Mouse (Mus musculus) heart, embryonic 10.5 days (tissue): ENCODE data around the gene Dip2b. TPM values are rescaled to one million over a fixed set of nuclear protein-coding genes. Genes with fewer than 3 reads are reported as not detected.

Experiments used
- DNase-seq: peaks from one replicate; pipeline ENCODE4 v3.0.0-alpha.2; 2017; ENCODE audit warnings: low spot score
- H3K27ac ChIP-seq: fragments of 300-500 bp; sonication (generic); 2 replicates; pipeline ENCODE4 v1.5.1; 2016; ENCODE audit warnings: mild to moderate bottlenecking
- H3K27me3 ChIP-seq: fragments of 300-500 bp; sonication (generic); 2 replicates; pipeline ENCODE4 v1.6.1; 2016; ENCODE audit warnings: mild to moderate bottlenecking; ENCODE audit not compliant: poor library complexity, insufficient read depth, severe bottlenecking
- H3K36me3 ChIP-seq: fragments of 300-500 bp; sonication (generic); 2 replicates; pipeline ENCODE4 v1.6.1; 2016; ENCODE audit warnings: mild to moderate bottlenecking, moderate library complexity
- H3K4me1 ChIP-seq: fragments of 300-500 bp; sonication (generic); 2 replicates; pipeline ENCODE4 v1.6.1; 2016; ENCODE audit warnings: mild to moderate bottlenecking
- H3K4me3 ChIP-seq: fragments of 300-500 bp; sonication (generic); 2 replicates; pipeline ENCODE4 v1.5.1; 2016; ENCODE audit warnings: mild to moderate bottlenecking, moderate library complexity
- H3K9me3 ChIP-seq: fragments of 300-500 bp; sonication (generic); 2 replicates; pipeline ENCODE4 v1.6.1; 2016; ENCODE audit warnings: mild to moderate bottlenecking, moderate library complexity
- WGBS: fragments of 180-500 bp; shearing (Covaris S2); methylation state at CpG from one replicate; pipeline ENCODE4 v1.1.7; 2016; 5-methylcytosine and 5-hydroxymethylcytosine counted together
- polyA plus RNA-seq: library from polyadenylated mRNA; unstranded; fragments of >200 nt; fragmentation: Nextera tagmentation; extraction: Ambion mirVana; gene quantifications from 2 replicates; pipeline ENCODE4 v1.2.1, GENCODE M21; 2016

Dip2b gene
- polyA plus RNA-seq, 1 experiment from 2014 or later = 12.2 TPM

DNA sequence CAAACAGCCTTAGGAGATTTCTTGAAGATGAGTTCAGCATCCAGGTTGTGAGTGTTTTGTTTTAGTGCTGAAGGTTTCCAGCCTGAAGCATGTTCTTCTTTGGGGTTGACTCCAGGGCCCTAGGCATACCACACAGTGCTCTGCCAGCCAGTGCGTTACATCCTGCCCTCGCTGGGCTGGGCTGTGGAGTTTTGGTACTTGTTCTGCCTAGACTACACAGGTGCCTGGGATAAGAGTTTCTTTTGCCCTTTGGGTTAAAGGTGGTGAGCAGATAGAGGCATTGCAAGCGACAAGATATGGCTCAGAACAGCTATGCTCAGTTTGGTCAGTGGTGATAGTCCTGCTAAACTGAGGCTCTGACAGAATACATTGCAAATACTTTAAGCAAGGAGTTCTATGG lies 19.7 kb downstream of the Dip2b start:
- no peaks in the 10 kb centered on the region for H3K9me3 ChIP-seq

GRCm38 (mm10) chr15:100058912-100059311 lies 20.4 kb downstream of the Dip2b start:
- Histone ChIP-seq H3K27me3 (no peaks in the 10 kb centered on the region), H3K9me3 (no peaks in the 10 kb centered on the region), H3K4me3 (no peak overlapping the region), H3K36me3 (0 out of 2 replicates have a peak, but pooled peaks cover 3% of the 10 kb centered on the region), H3K4me1 (peaks cover 24% of the 10 kb centered on the region), H3K27ac (no peak overlapping the region)
- DNase-seq = no peak
- WGBS = 66% methylated on average over 11 of the region's 11 CpGs

More for the DNA sequence above, 19.7 kb downstream of the Dip2b start:
- DNase-seq = no peak
- H3K36me3 ChIP-seq = 0 out of 2 replicates have a peak, but pooled peaks cover 6% of the 10 kb centered on the region
- 80% methylated on average over 3 of the region's 3 CpGs for WGBS
- no peak overlapping the region for H3K27ac ChIP-seq
- H3K27me3 ChIP-seq = no peaks in the 10 kb centered on the region
- peaks cover 21% of the 10 kb centered on the region for H3K4me1 ChIP-seq
- no peak overlapping the region for H3K4me3 ChIP-seq

GRCm38 (mm10) chr15:100059626-100060311 lies 21.3 kb downstream of the Dip2b start:
- H3K4me1 ChIP-seq = peaks cover 24% of the 10 kb centered on the region
- H3K27me3 ChIP-seq = no peaks in the 10 kb centered on the region
- no peak overlapping the region for H3K27ac ChIP-seq
- H3K36me3 ChIP-seq = 0 out of 2 replicates have a peak, but pooled peaks cover 3% of the 10 kb centered on the region
- 67% methylated on average over 7 of the region's 7 CpGs for WGBS
- no peaks in the 10 kb centered on the region for H3K9me3 ChIP-seq
- H3K4me3 ChIP-seq = no peak overlapping the region
- DNase-seq = no peak

DNA sequence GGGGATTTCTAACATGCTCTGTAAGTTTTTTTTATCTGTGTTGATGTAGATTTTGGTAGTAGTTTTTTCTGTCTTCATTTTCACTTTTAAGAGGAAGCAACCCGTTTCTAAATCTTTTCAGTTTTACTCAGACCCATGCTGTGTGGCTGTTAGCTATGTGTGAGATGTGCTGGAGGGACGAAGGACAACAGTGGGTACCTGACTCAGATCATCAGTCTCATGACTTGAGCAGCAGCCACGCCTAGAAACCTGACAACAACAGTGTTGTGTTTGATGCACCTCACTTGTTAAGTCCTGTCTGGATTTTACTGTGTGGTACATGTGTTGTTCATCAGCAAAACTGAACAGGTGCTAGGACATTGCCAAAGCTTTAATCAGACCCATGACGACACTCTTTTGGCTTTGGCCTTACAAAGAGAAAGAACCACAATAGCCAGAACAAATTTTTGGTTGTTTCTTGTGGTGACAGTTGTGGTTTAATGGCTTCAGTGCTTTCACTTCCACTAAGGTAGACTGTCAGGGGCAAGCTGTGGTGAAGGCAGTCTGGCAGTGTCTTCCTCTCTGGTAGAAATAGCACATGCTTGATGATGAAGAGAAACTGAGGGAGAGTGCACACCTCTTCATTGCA lies 22.2 kb downstream of the Dip2b start:
- no peaks in the 10 kb centered on the region for H3K27me3 ChIP-seq
- peaks cover 24% of the 10 kb centered on the region for H3K4me1 ChIP-seq
- DNase-seq = no peak
- no peak overlapping the region for H3K27ac ChIP-seq
- H3K4me3 ChIP-seq = no peak overlapping the region
- H3K9me3 ChIP-seq = no peaks in the 10 kb centered on the region
- H3K36me3 ChIP-seq = 0 out of 2 replicates have a peak, but pooled peaks cover 3% of the 10 kb centered on the region
- WGBS = 80% methylated on average over 4 of the region's 4 CpGs

GRCm38 (mm10) chr15:100061377-100061776 lies 22.9 kb downstream of the Dip2b start:
- 90% methylated on average over 3 of the region's 3 CpGs for WGBS
- DNase-seq = no peak
- no peaks in the 10 kb centered on the region for H3K9me3 ChIP-seq

DNA sequence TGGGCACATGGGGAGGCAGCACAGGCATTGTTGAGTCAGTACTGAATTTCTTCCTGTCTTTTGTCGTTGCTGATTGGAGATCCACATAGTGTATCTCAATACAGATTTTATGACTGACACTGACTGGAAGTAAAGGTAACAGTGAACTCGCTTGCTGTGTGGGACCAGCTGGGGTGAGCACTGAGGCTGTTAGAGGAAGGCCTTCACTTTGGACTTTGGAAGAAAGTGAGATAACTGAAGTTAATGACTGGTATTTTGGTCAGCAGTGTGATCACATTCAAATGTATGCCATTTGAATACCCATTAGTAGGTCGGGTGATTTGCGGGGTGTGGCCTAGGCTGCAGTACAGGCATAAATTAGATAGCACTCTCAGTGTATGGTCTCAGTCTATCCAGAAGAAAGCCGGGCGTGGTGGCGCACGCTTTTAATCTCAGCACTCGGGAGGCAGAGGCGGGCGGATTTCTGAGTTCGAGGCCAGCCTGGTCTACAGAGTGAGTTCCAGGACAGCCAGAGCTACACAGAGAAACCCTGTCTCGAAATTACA lies 24.8 kb downstream of the Dip2b start:
- peaks cover 19% of the 10 kb centered on the region for H3K4me1 ChIP-seq
- WGBS = 91% methylated on average over 13 of the region's 13 CpGs
- no peak for DNase-seq
- H3K9me3 ChIP-seq = no peaks in the 10 kb centered on the region
- H3K4me3 ChIP-seq = no peak overlapping the region
- H3K36me3 ChIP-seq = no peaks in the 10 kb centered on the region
- H3K27ac ChIP-seq = no peak overlapping the region
- H3K27me3 ChIP-seq = no peaks in the 10 kb centered on the region

More at GRCm38 (mm10) chr15:100061377-100061776, 22.9 kb downstream of the Dip2b start:
- peaks cover 22% of the 10 kb centered on the region for H3K4me1 ChIP-seq
- H3K36me3 ChIP-seq = 0 out of 2 replicates have a peak, but pooled peaks cover 3% of the 10 kb centered on the region
- no peaks in the 10 kb centered on the region for H3K27me3 ChIP-seq
- no peak overlapping the region for H3K4me3 ChIP-seq
- H3K27ac ChIP-seq = no peak overlapping the region

GRCm38 (mm10) chr15:100066702-100067101 lies 28.2 kb downstream of the Dip2b start:
- no peak overlapping the region for H3K27ac ChIP-seq

DNA sequence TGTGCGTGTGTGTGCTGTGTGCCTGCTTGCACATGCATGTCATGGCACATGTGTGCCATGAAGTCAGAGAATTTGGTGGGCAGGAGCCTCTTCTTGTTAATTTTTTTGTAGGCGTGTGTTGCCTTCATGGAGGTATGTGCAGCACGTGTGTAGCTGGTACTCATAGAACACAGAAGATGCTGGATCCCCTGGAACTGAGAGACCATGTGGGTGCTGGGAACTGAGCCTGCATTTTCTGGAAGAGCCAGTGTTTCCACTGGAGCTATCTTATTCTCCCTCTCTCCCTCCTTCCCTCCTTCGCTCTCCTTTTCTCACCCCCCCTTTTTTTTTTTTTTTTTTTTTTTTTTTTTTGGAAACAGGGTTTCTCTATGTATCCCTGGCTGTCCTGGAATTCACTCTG lies 30.6 kb downstream of the Dip2b start:
- DNase-seq = no peak
- Histone ChIP-seq H3K4me1 (peaks cover 20% of the 10 kb centered on the region), H3K27me3 (no peaks in the 10 kb centered on the region), H3K27ac (no peak overlapping the region), H3K9me3 (no peaks in the 10 kb centered on the region), H3K4me3 (no peak overlapping the region), H3K36me3 (no peaks in the 10 kb centered on the region)
- WGBS = 77% methylated on average over 4 of the region's 4 CpGs

More at GRCm38 (mm10) chr15:100066702-100067101, 28.2 kb downstream of the Dip2b start:
- Histone ChIP-seq H3K27me3 (no peaks in the 10 kb centered on the region), H3K4me1 (peaks cover 15% of the 10 kb centered on the region; the same call in 1 of the 2 replicates), H3K4me3 (no peak overlapping the region), H3K36me3 (no peaks in the 10 kb centered on the region), H3K9me3 (no peaks in the 10 kb centered on the region)
- 84% methylated on average over 9 of the region's 9 CpGs for WGBS
- no peak for DNase-seq

- Histone ChIP-seq H3K27ac (no peak overlapping the region), H3K4me1 (peaks cover 29% of the 10 kb centered on the region), H3K4me3 (no peak overlapping the region), H3K9me3 (no peaks in the 10 kb centered on the region), H3K36me3 (no peaks in the 10 kb centered on the region), H3K27me3 (no peaks in the 10 kb centered on the region)
- no peak for DNase-seq
- WGBS = 87% methylated on average over 8 of the region's 8 CpGs
Measured at GRCm38 (mm10) chr15:100070021-100070420, 31.6 kb downstream of the Dip2b start.

DNA sequence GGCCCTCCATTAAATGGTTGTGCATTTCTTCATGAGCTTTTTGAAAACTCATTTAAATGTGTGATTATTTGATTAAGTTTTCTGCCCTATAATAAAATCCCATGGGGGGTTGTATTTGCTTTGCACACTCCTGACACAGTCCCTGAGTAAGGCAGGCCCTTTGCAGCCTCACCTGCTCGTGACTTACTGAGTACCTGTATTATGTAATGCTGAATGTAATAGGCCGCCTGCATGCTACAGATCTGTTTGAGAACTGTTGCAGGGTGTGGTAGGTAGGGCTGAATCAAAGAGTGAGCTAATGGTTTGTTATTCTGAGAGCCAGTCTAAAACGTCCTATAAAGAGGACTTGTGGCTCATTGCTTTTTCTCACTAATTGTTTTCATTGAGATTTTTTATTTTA lies 33.4 kb downstream of the Dip2b start:
- Histone ChIP-seq H3K36me3 (no peaks in the 10 kb centered on the region), H3K4me3 (no peak overlapping the region), H3K9me3 (no peaks in the 10 kb centered on the region), H3K27me3 (no peaks in the 10 kb centered on the region), H3K27ac (no peak overlapping the region), H3K4me1 (peaks cover 39% of the 10 kb centered on the region)
- DNase-seq = no peak
- WGBS = 82% methylated on average over 3 of the region's 3 CpGs

- peaks cover 42% of the 10 kb centered on the region for H3K4me1 ChIP-seq
- H3K4me3 ChIP-seq = no peak overlapping the region
- DNase-seq = no peak
- H3K36me3 ChIP-seq = no peaks in the 10 kb centered on the region
- H3K27ac ChIP-seq = peak overlapping the region; percentile 42
- no peaks in the 10 kb centered on the region for H3K27me3 ChIP-seq
- WGBS = 73% methylated on average over 9 of the region's 9 CpGs
- H3K9me3 ChIP-seq = no peaks in the 10 kb centered on the region
Measured at GRCm38 (mm10) chr15:100073696-100074453, 35.4 kb downstream of the Dip2b start.

- no peaks in the 10 kb centered on the region for H3K9me3 ChIP-seq
- no peaks in the 10 kb centered on the region for H3K36me3 ChIP-seq
- DNase-seq = no peak
- H3K4me3 ChIP-seq = no peak overlapping the region
- peaks cover 42% of the 10 kb centered on the region for H3K4me1 ChIP-seq
- no peaks in the 10 kb centered on the region for H3K27me3 ChIP-seq
- 10% methylated on average over 8 of the region's 8 CpGs for WGBS
- 0 out of 2 replicates have a peak overlapping the region, but pooled peaks have one; percentile 6 for H3K27ac ChIP-seq
Measured at GRCm38 (mm10) chr15:100074754-100075153, 36.3 kb downstream of the Dip2b start.
